Mouse (Mus musculus) hindbrain, embryonic 12.5 days (tissue): Measurements from ENCODE around the gene Tctex1d4. TPM values are rescaled to one million over a fixed set of nuclear protein-coding genes. Genes with fewer than 3 reads are reported as not detected.

Source experiments
- ATAC-seq: fragments of 200-750 bp; cut with Nextera tagmentation; 2 replicates; pipeline ENCODE4 v1.8.0; 2017; ENCODE audit warnings: moderate TSS enrichment; ENCODE audit not compliant: low FRiP score
- H3K27ac ChIP-seq: fragments of 300-500 bp; sonication (generic); 2 replicates; pipeline ENCODE4 v1.5.1; 2016; ENCODE audit warnings: mild to moderate bottlenecking
- H3K27me3 ChIP-seq: fragments of 300-500 bp; sonication (generic); 2 replicates; pipeline ENCODE4 v1.6.1; 2016; ENCODE audit warnings: mild to moderate bottlenecking
- H3K36me3 ChIP-seq: fragments of 300-500 bp; sonication (generic); 2 replicates; pipeline ENCODE4 v1.6.1; 2016; ENCODE audit warnings: mild to moderate bottlenecking
- H3K4me1 ChIP-seq: fragments of 300-500 bp; sonication (generic); 2 replicates; pipeline ENCODE4 v1.6.1; 2016
- H3K4me2 ChIP-seq: fragments of 300-500 bp; sonication (generic); replicated peaks from 2 replicates; pipeline ENCODE4 v1.6.1; 2016; ENCODE audit warnings: mild to moderate bottlenecking
- H3K4me3 ChIP-seq: fragments of 300-500 bp; sonication (generic); 2 replicates; pipeline ENCODE4 v1.5.1; 2016; ENCODE audit warnings: mild to moderate bottlenecking
- H3K9ac ChIP-seq: fragments of 300-500 bp; sonication (generic); 2 replicates; pipeline ENCODE4 v1.6.1; 2016; ENCODE audit warnings: mild to moderate bottlenecking, moderate library complexity
- H3K9me3 ChIP-seq: fragments of 300-500 bp; sonication (generic); replicated peaks from 2 replicates; pipeline ENCODE4 v1.6.1; 2016; ENCODE audit warnings: mild to moderate bottlenecking
- WGBS: fragments of 180-500 bp; shearing (Covaris S2); methylation state at CpG from one replicate; pipeline ENCODE4 v1.1.7; 2016; 5-methylcytosine and 5-hydroxymethylcytosine counted together
- polyA plus RNA-seq: library from polyadenylated mRNA; unstranded; fragments of >200 nt; fragmentation: Nextera tagmentation; extraction: Ambion mirVana; gene quantifications from 2 replicates; pipeline ENCODE4 v1.2.1, GENCODE M21; 2016

Gene Tctex1d4
- polyA plus RNA-seq, result 0.34 TPM in 1 of 2 replicates, not detected in the other

GRCm38 (mm10) chr4:117126675-117127290 lies at the start of gene Tctex1d4:
Gene Tctex1d4, plus strand, starts transcription at chr4:117126794.
- H3K9me3 ChIP-seq, result no peaks in the 10 kb centered on the region
- no peak for ATAC-seq
- H3K4me2 ChIP-seq, result no peak within 1 kb of the TSS
- no peak within 1 kb of the TSS for H3K4me3 ChIP-seq
- H3K9ac ChIP-seq, result peak within 1 kb of the TSS; percentile 36; the same call in 1 of the 2 replicates
- peaks cover 22% of the 10 kb centered on the region for H3K36me3 ChIP-seq
- peaks cover 44% of the 10 kb centered on the region for H3K4me1 ChIP-seq
- peak within 1 kb of the TSS; percentile 79 for H3K27ac ChIP-seq
- 0 out of 2 replicates have a peak, but pooled peaks cover under 1% of the 10 kb centered on the region for H3K27me3 ChIP-seq
- WGBS, result 84% methylated on average over 9 of the region's 9 CpGs

GRCm38 (mm10) chr4:117087948-117088640 lies 38.5 kb upstream of the Tctex1d4 start:
- Histone ChIP-seq H3K4me3 (no peak overlapping the region), H3K4me1 (no peaks in the 10 kb centered on the region), H3K27me3 (no peaks in the 10 kb centered on the region), H3K9ac (no peak overlapping the region), H3K36me3 (peaks cover 13% of the 10 kb centered on the region), H3K4me2 (no peak overlapping the region), H3K9me3 (no peaks in the 10 kb centered on the region), H3K27ac (no peak overlapping the region)
- 78% methylated on average over 7 of the region's 7 CpGs for WGBS
- ATAC-seq, result no peak

GRCm38 (mm10) chr4:117090586-117090985 lies 36.0 kb upstream of the Tctex1d4 start:
- Histone ChIP-seq H3K27me3 (peaks cover 11% of the 10 kb centered on the region), H3K36me3 (peaks cover 8% of the 10 kb centered on the region), H3K9ac (no peak overlapping the region), H3K4me2 (no peak overlapping the region), H3K4me3 (no peak overlapping the region), H3K4me1 (peaks cover 4% of the 10 kb centered on the region), H3K9me3 (no peaks in the 10 kb centered on the region), H3K27ac (no peak overlapping the region)
- WGBS, result 80% methylated on average over 7 of the region's 7 CpGs
- no peak for ATAC-seq

- whole genome bisulfite sequencing, result 83% methylated on average over 3 of the region's 3 CpGs
- H3K9ac ChIP-seq, result no peak overlapping the region
- H3K27ac ChIP-seq, result no peak overlapping the region
- no peak overlapping the region for H3K4me2 ChIP-seq
- H3K36me3 ChIP-seq, result no peaks in the 10 kb centered on the region
- peaks cover 38% of the 10 kb centered on the region for H3K27me3 ChIP-seq
- H3K4me3 ChIP-seq, result no peak overlapping the region
- no peak for ATAC-seq
- H3K9me3 ChIP-seq, result no peaks in the 10 kb centered on the region
- peaks cover 29% of the 10 kb centered on the region for H3K4me1 ChIP-seq
These were observed 31.8 kb upstream of the Tctex1d4 start for GRCm38 (mm10) chr4:117094626-117095361.

GRCm38 (mm10) chr4:117095551-117096452 lies 30.8 kb upstream of the Tctex1d4 start, which contains the start of gene Ptch2:
Gene Ptch2, plus strand, starts transcription at chr4:117096075.
- peak; percentile 89 for ATAC-seq
- H3K4me3 ChIP-seq, result peak within 1 kb of the TSS; percentile 60
- peak within 1 kb of the TSS; percentile 71 for H3K9ac ChIP-seq
- under 1% methylated on average over 42 of the region's 50 CpGs for WGBS
- peak within 1 kb of the TSS; percentile 72 for H3K27ac ChIP-seq
- peaks cover 38% of the 10 kb centered on the region for H3K27me3 ChIP-seq
- peak within 1 kb of the TSS; percentile 90 for H3K4me2 ChIP-seq
- H3K9me3 ChIP-seq, result no peaks in the 10 kb centered on the region
- H3K36me3 ChIP-seq, result no peaks in the 10 kb centered on the region
- H3K4me1 ChIP-seq, result peaks cover 29% of the 10 kb centered on the region

GRCm38 (mm10) chr4:117096666-117097065 lies 29.9 kb upstream of the Tctex1d4 start:
- H3K4me1 ChIP-seq, result peaks cover 29% of the 10 kb centered on the region
- no peaks in the 10 kb centered on the region for H3K9me3 ChIP-seq
- H3K9ac ChIP-seq, result peak overlapping the region; percentile 71
- no peak for ATAC-seq
- WGBS, result 13% methylated on average over 5 of the region's 5 CpGs
- H3K4me2 ChIP-seq, result peak overlapping the region; percentile 90
- no peak overlapping the region for H3K27ac ChIP-seq
- H3K27me3 ChIP-seq, result peaks cover 38% of the 10 kb centered on the region
- H3K36me3 ChIP-seq, result no peaks in the 10 kb centered on the region
- peak overlapping the region; percentile 60 for H3K4me3 ChIP-seq

- Histone ChIP-seq H3K4me1 (peaks cover 29% of the 10 kb centered on the region), H3K9me3 (no peaks in the 10 kb centered on the region), H3K27ac (no peak overlapping the region), H3K4me3 (no peak overlapping the region), H3K36me3 (no peaks in the 10 kb centered on the region), H3K9ac (0 out of 2 replicates have a peak overlapping the region, but pooled peaks have one; percentile 2), H3K4me2 (peak overlapping the region; percentile 90; the same call in 1 of the 2 replicates), H3K27me3 (peaks cover 38% of the 10 kb centered on the region)
- 59% methylated on average over 8 of the region's 8 CpGs for WGBS
- no peak for ATAC-seq
These were observed 28.4 kb upstream of the Tctex1d4 start for GRCm38 (mm10) chr4:117097969-117098763.

- H3K4me2 ChIP-seq, result no peak overlapping the region
- H3K9ac ChIP-seq, result no peak overlapping the region
- ATAC-seq, result no peak
- peaks cover 29% of the 10 kb centered on the region for H3K4me1 ChIP-seq
- no peak overlapping the region for H3K27ac ChIP-seq
- no peak overlapping the region for H3K4me3 ChIP-seq
- H3K27me3 ChIP-seq, result peaks cover 38% of the 10 kb centered on the region
- WGBS, result 67% methylated on average over 2 of the region's 2 CpGs
- H3K9me3 ChIP-seq, result no peaks in the 10 kb centered on the region
- H3K36me3 ChIP-seq, result no peaks in the 10 kb centered on the region
These were observed 27.9 kb upstream of the Tctex1d4 start for GRCm38 (mm10) chr4:117098764-117099036.

- no peak for ATAC-seq
- H3K9ac ChIP-seq, result no peak overlapping the region
- H3K27me3 ChIP-seq, result peaks cover 28% of the 10 kb centered on the region; the same call in 1 of the 2 replicates
- peaks cover 29% of the 10 kb centered on the region for H3K4me1 ChIP-seq
- H3K9me3 ChIP-seq, result no peaks in the 10 kb centered on the region
- no peak overlapping the region for H3K27ac ChIP-seq
- no peak overlapping the region for H3K4me3 ChIP-seq
- no peaks in the 10 kb centered on the region for H3K36me3 ChIP-seq
- WGBS, result 78% methylated on average over 4 of the region's 4 CpGs
- no peak overlapping the region for H3K4me2 ChIP-seq
These were observed 26.6 kb upstream of the Tctex1d4 start for GRCm38 (mm10) chr4:117100036-117100435.

GRCm38 (mm10) chr4:117101218-117101617 lies 25.4 kb upstream of the Tctex1d4 start:
- H3K27ac ChIP-seq, result no peak overlapping the region
- peaks cover 22% of the 10 kb centered on the region for H3K4me1 ChIP-seq
- WGBS, result 47% methylated on average over 7 of the region's 7 CpGs
- peaks cover 20% of the 10 kb centered on the region; the same call in 1 of the 2 replicates for H3K27me3 ChIP-seq
- no peaks in the 10 kb centered on the region for H3K9me3 ChIP-seq
- no peak overlapping the region for H3K9ac ChIP-seq
- no peak overlapping the region for H3K4me3 ChIP-seq
- no peaks in the 10 kb centered on the region for H3K36me3 ChIP-seq
- H3K4me2 ChIP-seq, result no peak overlapping the region
- no peak for ATAC-seq

- no peak overlapping the region for H3K4me3 ChIP-seq
- no peaks in the 10 kb centered on the region for H3K9me3 ChIP-seq
- H3K36me3 ChIP-seq, result peaks cover 17% of the 10 kb centered on the region
- WGBS, result 83% methylated on average over 10 of the region's 10 CpGs
- 0 out of 2 replicates have a peak, but pooled peaks cover 3% of the 10 kb centered on the region for H3K4me1 ChIP-seq
- no peak overlapping the region for H3K9ac ChIP-seq
- H3K27me3 ChIP-seq, result no peaks in the 10 kb centered on the region
- no peak overlapping the region for H3K27ac ChIP-seq
- no peak overlapping the region for H3K4me2 ChIP-seq
- peak; percentile 33; the same call in 1 of the 2 replicates for ATAC-seq
These were observed 21.9 kb upstream of the Tctex1d4 start for GRCm38 (mm10) chr4:117104672-117105071.
